Mouse (Mus musculus) stomach, postnatal 0 days (tissue): ENCODE data around the gene Loxl3.

Experiments used
- CTCF ChIP-seq: IDR thresholded peaks from 2 replicates; pipeline ENCODE4 v1.5.1; 2016; ENCODE audit warnings: antibody characterized with exemption, low read depth, mild to moderate bottlenecking, moderate library complexity
- EP300 ChIP-seq: optimal IDR thresholded peaks from 2 replicates; pipeline ENCODE3; 2016; ENCODE audit warnings: antibody characterized with exemption

- peak; percentile 58 for TF ChIP-seq CTCF
- TF ChIP-seq EP300: no peak
These were observed 41.0 kb downstream of the Loxl3 start for GRCm38 (mm10) chr6:83074979-83075378.
